Mouse (Mus musculus) stomach, postnatal 0 days (tissue): Measurements from ENCODE around the gene Gemin5.

Experiments used
- CTCF ChIP-seq: IDR thresholded peaks from 2 replicates; pipeline ENCODE4 v1.5.1; 2016; ENCODE audit warnings: antibody characterized with exemption, low read depth, mild to moderate bottlenecking, moderate library complexity
- EP300 ChIP-seq: optimal IDR thresholded peaks from 2 replicates; pipeline ENCODE3; 2016; ENCODE audit warnings: antibody characterized with exemption

DNA sequence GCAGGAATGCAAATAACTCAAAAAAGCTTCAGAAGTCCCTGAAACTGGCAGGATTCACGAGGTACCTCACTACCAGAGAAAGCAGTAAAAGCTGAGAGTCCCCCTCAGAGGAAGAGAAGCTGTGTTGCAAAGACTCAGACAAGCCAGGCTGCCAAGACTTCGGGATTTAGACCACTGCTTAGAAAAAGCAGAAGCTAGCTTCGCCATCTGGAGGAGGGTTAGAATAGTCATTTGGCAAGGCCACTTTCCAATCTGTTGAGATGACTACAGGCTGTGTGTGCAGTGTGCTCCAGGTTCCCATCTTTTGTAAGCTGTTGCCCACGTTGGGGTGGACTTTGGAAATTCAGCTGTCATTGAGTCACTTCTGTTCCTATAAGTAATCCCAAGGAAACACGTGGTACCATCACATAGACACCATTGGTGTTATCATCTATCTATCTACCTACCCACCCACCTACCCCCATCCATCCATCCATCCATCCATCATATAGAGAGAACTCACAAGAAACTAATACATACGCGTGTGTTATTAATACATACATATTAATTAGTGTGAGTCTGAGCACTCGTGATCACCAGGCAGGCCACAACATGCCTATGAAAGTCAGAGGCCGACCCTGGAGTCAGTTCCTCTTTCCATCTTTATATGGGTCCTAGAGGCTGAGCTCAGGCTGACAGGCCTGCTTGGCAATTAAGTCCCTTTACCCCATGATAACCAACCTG, 24.5 kb downstream of the Gemin5 start:
- TF ChIP-seq CTCF (no peak), EP300 (no peak)
